Mouse (Mus musculus) MEL (cell line): ENCODE data around the gene Vasn.

Experiments used
- BHLHE40 ChIP-seq: IDR thresholded peaks from 2 replicates; pipeline ENCODE4 v1.6.1; 2012; ENCODE audit warnings: low read depth, mild to moderate bottlenecking, inconsistent platforms, low read length, improper control_type of control experiment, borderline replicate concordance
- CTCF ChIP-seq, 3 experiments: IDR thresholded peaks in 2 of 3; conservative IDR thresholded peaks in 1 of 3; 2 replicates each; pipeline ENCODE4 v1.5.1; 2011 to 2012; ENCODE audit warnings: low read length in 3 of 3, low read depth in 2 of 3, mild to moderate bottlenecking in 2 of 3, improper control_type of control experiment in 1 of 3, inconsistent platforms in 1 of 3, mixed read lengths in 1 of 3, moderate library complexity in 1 of 3; ENCODE audit not compliant: control insufficient read depth in 1 of 3, insufficient read depth in 1 of 3, poor library complexity in 1 of 3, severe bottlenecking in 1 of 3
- EP300 ChIP-seq, 2 experiments: IDR thresholded peaks; 2 replicates each; pipeline ENCODE4 v1.6.1; 2011; ENCODE audit warnings: improper control_type of control experiment in 2 of 2, low read length in 2 of 2, low read depth in 1 of 2, mild to moderate bottlenecking in 1 of 2
- GATA1 ChIP-seq: IDR thresholded peaks from 2 replicates; pipeline ENCODE4 v1.6.1; 2011; ENCODE audit warnings: low read depth, low read length, improper control_type of control experiment
- MAFK ChIP-seq: IDR thresholded peaks from 2 replicates; pipeline ENCODE4 v1.6.1; 2011; ENCODE audit warnings: low read depth, mild to moderate bottlenecking, low read length, improper control_type of control experiment, borderline replicate concordance
- POLR2A ChIP-seq, 2 experiments: IDR thresholded peaks; 2 replicates each; pipeline ENCODE4 v1.6.1; 2011 to 2012; ENCODE audit warnings: low read length in 2 of 2, mild to moderate bottlenecking in 2 of 2, control low read depth in 1 of 2, improper control_type of control experiment in 1 of 2, low read depth in 1 of 2, moderate library complexity in 1 of 2; ENCODE audit not compliant: control insufficient read depth in 1 of 2, insufficient read depth in 1 of 2, poor library complexity in 1 of 2
- RAD21 ChIP-seq: IDR thresholded peaks from 2 replicates; pipeline ENCODE4 v1.6.1; 2011; ENCODE audit warnings: mild to moderate bottlenecking, low read depth, low read length, improper control_type of control experiment
- UBTF ChIP-seq: IDR thresholded peaks from 2 replicates; pipeline ENCODE4 v1.6.1; 2012; ENCODE audit warnings: low read depth, mild to moderate bottlenecking, inconsistent platforms, low read length, improper control_type of control experiment, moderate library complexity, borderline replicate concordance; ENCODE audit not compliant: insufficient read depth
- ZNF384 ChIP-seq: IDR thresholded peaks from 2 replicates; pipeline ENCODE4 v1.6.1; 2012; ENCODE audit warnings: low read depth, mild to moderate bottlenecking, inconsistent platforms, low read length, improper control_type of control experiment

DNA sequence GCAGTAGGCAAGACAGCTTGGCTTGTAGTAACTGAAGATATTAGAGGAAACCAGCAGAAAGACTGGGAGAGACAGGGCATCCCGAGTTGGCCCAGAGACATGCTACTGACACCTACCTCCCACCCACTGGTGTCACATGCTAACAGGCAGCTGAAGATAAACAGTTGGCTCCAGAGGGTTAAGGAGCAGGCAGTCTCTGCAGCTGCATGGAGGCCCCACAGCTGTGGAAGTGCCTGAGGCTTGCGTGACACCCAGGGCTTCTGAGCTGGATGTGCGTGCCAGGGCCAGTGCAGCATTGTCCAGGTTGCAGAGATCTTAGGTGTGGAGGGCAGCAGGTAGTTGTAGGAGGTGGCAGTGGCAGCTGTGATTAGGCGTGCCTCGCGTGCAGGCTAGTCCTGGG, 12.6 kb upstream of the Vasn start:
- TF ChIP-seq POLR2A (IDR thresholded peaks at IDR 0.05; ENCODE audit: control insufficient read depth in 1 of 2, insufficient read depth in 1 of 2, low read depth in 1 of 2, low read length in 2 of 2, poor library complexity in 1 of 2) (no peak), CTCF (IDR thresholded peaks at IDR 0.05 in 2 of 3, conservative IDR thresholded peaks at IDR 0.05 in 1 of 3; ENCODE audit: control insufficient read depth in 1 of 3, insufficient read depth in 1 of 3, low read depth in 2 of 3, low read length in 3 of 3, poor library complexity in 1 of 3, severe bottlenecking in 1 of 3) (no peak), RAD21 (no peak), EP300 (IDR thresholded peaks at IDR 0.05; ENCODE audit: low read depth in 1 of 2, low read length in 2 of 2) (no peak), BHLHE40 (no peak), GATA1 (no peak), ZNF384 (no peak), UBTF (no peak), MAFK (no peak)
